Mouse (Mus musculus) CD4-positive helper T cell, adult 2 months (primary cell): Measurements from ENCODE around the gene Cldn34a.
"Not testable (repeated sequence)": the region's sequence is repeated elsewhere in the genome, so short reads cannot be mapped to it uniquely, and the experiment has no call there.

Experiments
- DNase-seq: peaks from one replicate; pipeline ENCODE4 v3.0.0-alpha.2; 2012; ENCODE audit warnings: low read depth, missing footprints, low spot score

Cldn34a gene

GRCm38 (mm10) chrX:152563034-152563433 is at the start of gene Cldn34a:
TSS of gene Cldn34a (plus strand) at chrX:152563334.
- DNase-seq = no peak

- DNase-seq = not testable (repeated sequence)
Observed at GRCm38 (mm10) chrX:152518611-152519010, 44.5 kb upstream of the Cldn34a start.

GRCm38 (mm10) chrX:152545736-152546135 is 17.4 kb upstream of the Cldn34a start:
- no peak for DNase-seq

- no peak for DNase-seq
Observed at GRCm38 (mm10) chrX:152548180-152548579, 15.0 kb upstream of the Cldn34a start.

GRCm38 (mm10) chrX:152557446-152557845 is 5.7 kb upstream of the Cldn34a start:
- no peak for DNase-seq
